Mouse (Mus musculus) heart, adult 2 months (tissue): ENCODE data around the gene Mogat2. TPM values are rescaled to one million over a fixed set of nuclear protein-coding genes. Genes with fewer than 3 reads are reported as not detected.

Source experiments
- DNase-seq, 2 experiments: peaks; one replicate each; pipeline ENCODE4 v3.0.0; 2021
- H3K27ac ChIP-seq: fragments of 200-600 bp; 2 replicates; pipeline ENCODE4 v1.8.1; 2022
- H3K27me3 ChIP-seq: fragments of 200-500 bp; 2 replicates; pipeline ENCODE4 v1.6.1; 2012; ENCODE audit warnings: mild to moderate bottlenecking, low read length, inconsistent platforms, mixed read lengths; ENCODE audit not compliant: control insufficient read depth, insufficient read depth
- H3K36me3 ChIP-seq: fragments of 200-500 bp; 2 replicates; pipeline ENCODE4 v1.6.1; 2012; ENCODE audit warnings: low read length, inconsistent platforms; ENCODE audit not compliant: control insufficient read depth, insufficient read depth
- H3K4me1 ChIP-seq: fragments of 200-500 bp; 2 replicates; pipeline ENCODE4 v1.6.1; 2011; ENCODE audit warnings: low read length; ENCODE audit not compliant: control insufficient read depth, insufficient read depth
- H3K4me3 ChIP-seq: fragments of 200-600 bp; 2 replicates; pipeline ENCODE4 v1.8.1; 2022
- H3K79me2 ChIP-seq: fragments of 200-500 bp; replicated peaks from 2 replicates; pipeline ENCODE4 v1.6.1; 2012; ENCODE audit warnings: mild to moderate bottlenecking, inconsistent platforms, low read length, moderate library complexity, mixed read lengths; ENCODE audit not compliant: control insufficient read depth, insufficient read depth
- H3K9ac ChIP-seq: fragments of 200-500 bp; 2 replicates; pipeline ENCODE4 v1.6.1; 2012; ENCODE audit warnings: low read depth, mild to moderate bottlenecking, control low read depth, inconsistent platforms, low read length, mixed read lengths
- CTCF ChIP-seq: fragments of 200-600 bp; IDR thresholded peaks from 2 replicates; pipeline ENCODE4 v1.8.1; 2022; ENCODE audit warnings: antibody characterized with exemption, mild to moderate bottlenecking, moderate library complexity
- EP300 ChIP-seq: fragments of 200-500 bp; IDR thresholded peaks from 2 replicates; pipeline ENCODE4 v1.6.1; 2011; ENCODE audit warnings: low read depth, low read length, control low read depth; ENCODE audit not compliant: insufficient read depth
- POLR2A ChIP-seq: fragments of 200-500 bp; IDR thresholded peaks from 2 replicates; pipeline ENCODE4 v1.6.1; 2011; ENCODE audit warnings: mild to moderate bottlenecking, low read depth, low read length, control low read depth; ENCODE audit not compliant: insufficient read depth
- WGBS: fragments of 180-500 bp; shearing (Covaris S2); methylation state at CpG from one replicate; pipeline ENCODE4 v1.1.7; 2018; 5-methylcytosine and 5-hydroxymethylcytosine counted together
- intact Hi-C: fragments of 180-260 bp; cut with DNase I; formaldehyde crosslinking; loops from one replicate; pipeline ENCODE4 v1.15.1; 2025
- polyA plus RNA-seq: library from polyadenylated mRNA; depleted of rRNA; stranded (reverse); fragments of >200 nt; gene quantifications from 2 replicates; pipeline ENCODE4 v1.2.3, GENCODE M21; 2012
- total RNA-seq, 2 experiments: library from RNA; stranded (reverse); gene quantifications; 2 replicates each; pipeline ENCODE4 v1.2.3; 2021

Mogat2 gene
- total and polyA plus RNA-seq, 3 experiments: 0.47 TPM; not detected in 2

GRCm38 (mm10) chr7:99226662-99227061, 11.8 kb downstream of the Mogat2 start:
- Histone ChIP-seq H3K27ac (no peak overlapping the region), H3K79me2 (no peaks in the 10 kb centered on the region), H3K36me3 (no peaks in the 10 kb centered on the region), H3K9ac (no peak overlapping the region), H3K27me3 (no peaks in the 10 kb centered on the region), H3K4me1 (peaks cover 8% of the 10 kb centered on the region), H3K4me3 (no peak overlapping the region)
- WGBS: 71% methylated on average over 10 of the region's 10 CpGs
- DNase-seq: no peak
- intact Hi-C loops: loop anchor here (5.0 kb wide), 1 partner anchor 44 kb away; the partner anchor contains the start of gene Dgat2
- TF ChIP-seq EP300 (no peak), CTCF (no peak), POLR2A (no peak)

GRCm38 (mm10) chr7:99225421-99225820, 13.0 kb downstream of the Mogat2 start:
- no peaks in the 10 kb centered on the region for H3K36me3 ChIP-seq
- DNase-seq: peak; percentile 27 to 54
- TF ChIP-seq EP300 (peak; percentile 87), CTCF (no peak), POLR2A (0 out of 2 replicates have a peak, but pooled peaks have one; percentile 34)

GRCm38 (mm10) chr7:99224648-99225190, 13.7 kb downstream of the Mogat2 start:
- H3K27ac ChIP-seq: no peak overlapping the region; the same call in 1 of the 2 replicates
- WGBS: 33% methylated on average over 1 of the region's 1 CpGs
- intact Hi-C loops: loop anchor here (5.0 kb wide), 1 partner anchor 42 kb away; the partner anchor contains the start of gene Dgat2

More at GRCm38 (mm10) chr7:99225421-99225820, 13.0 kb downstream of the Mogat2 start:
- Histone ChIP-seq H3K27ac (no peak overlapping the region; the same call in 1 of the 2 replicates), H3K9ac (no peak overlapping the region), H3K27me3 (no peaks in the 10 kb centered on the region), H3K4me3 (no peak overlapping the region), H3K4me1 (peaks cover 8% of the 10 kb centered on the region), H3K79me2 (no peaks in the 10 kb centered on the region)
- intact Hi-C loops: loop anchor here (5.0 kb wide), 1 partner anchor 43 kb away; the partner anchor contains the start of gene Dgat2
- WGBS: 55% methylated on average over 6 of the region's 6 CpGs

DNA sequence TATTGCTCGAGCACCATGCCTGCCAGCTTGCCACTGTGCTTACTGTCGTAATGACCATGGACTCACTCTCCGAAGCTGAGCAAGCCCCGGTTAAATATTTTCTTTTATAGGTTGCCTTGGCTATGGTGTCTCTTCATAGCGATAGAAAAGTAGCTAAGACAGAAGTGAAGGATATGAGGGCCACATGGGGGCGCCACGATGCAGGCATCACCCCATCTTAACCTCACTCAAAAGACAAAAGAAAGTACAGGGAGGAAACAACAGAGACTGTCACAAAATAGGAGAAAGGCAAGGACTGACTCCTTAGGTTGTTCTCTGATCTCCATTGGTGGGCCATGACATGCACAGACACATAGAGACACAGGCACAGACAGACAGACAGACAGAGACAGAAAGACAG, 14.2 kb downstream of the Mogat2 start:
- H3K36me3 ChIP-seq: no peaks in the 10 kb centered on the region
- no peak overlapping the region for H3K4me3 ChIP-seq
- no peak overlapping the region for H3K9ac ChIP-seq
- no peak for DNase-seq
- intact Hi-C loops: no loop called here
- H3K79me2 ChIP-seq: no peaks in the 10 kb centered on the region
- peaks cover 8% of the 10 kb centered on the region for H3K4me1 ChIP-seq
- TF ChIP-seq EP300: no peak
- TF ChIP-seq CTCF: peak; percentile 27; the same call in 1 of the 2 replicates
- no peak for TF ChIP-seq POLR2A
- 74% methylated on average over 7 of the region's 7 CpGs for WGBS
- no peak overlapping the region for H3K27ac ChIP-seq
- no peaks in the 10 kb centered on the region for H3K27me3 ChIP-seq

More at GRCm38 (mm10) chr7:99224648-99225190, 13.7 kb downstream of the Mogat2 start:
- no peaks in the 10 kb centered on the region for H3K27me3 ChIP-seq
- peak in 1 of 2 experiments; percentile 23 for DNase-seq
- TF ChIP-seq POLR2A: no peak
- no peak for TF ChIP-seq EP300
- no peak for TF ChIP-seq CTCF
- peaks cover 8% of the 10 kb centered on the region for H3K4me1 ChIP-seq
- no peaks in the 10 kb centered on the region for H3K36me3 ChIP-seq
- H3K79me2 ChIP-seq: no peaks in the 10 kb centered on the region
- H3K9ac ChIP-seq: peak overlapping the region; percentile 35; the same call in 1 of the 2 replicates
- no peak overlapping the region for H3K4me3 ChIP-seq

GRCm38 (mm10) chr7:99217338-99218074, 20.9 kb downstream of the Mogat2 start:
- H3K4me3 ChIP-seq: no peak overlapping the region
- intact Hi-C loops: loop anchor here (5.0 kb wide), 1 partner anchor 55 kb away; no protein-coding TSS in a partner anchor
- H3K27ac ChIP-seq: peak overlapping the region; percentile 38
- TF ChIP-seq CTCF: no peak
- 0 out of 2 replicates have a peak, but pooled peaks have one; percentile 29 for TF ChIP-seq POLR2A
- TF ChIP-seq EP300: peak; percentile 91
- peak; percentile 63 to 83 for DNase-seq
- H3K9ac ChIP-seq: peak overlapping the region; percentile 20; the same call in 1 of the 2 replicates
- peaks cover 15% of the 10 kb centered on the region for H3K4me1 ChIP-seq
- H3K36me3 ChIP-seq: no peaks in the 10 kb centered on the region
- H3K27me3 ChIP-seq: no peaks in the 10 kb centered on the region
- WGBS: 51% methylated on average over 3 of the region's 3 CpGs
- H3K79me2 ChIP-seq: no peaks in the 10 kb centered on the region
